ENCODE assay signal across 10 mouse cellular contexts in genomic region chr12:29368820-29369175, GRCm38 (mm10).
DNase-seq lines count a peak whose midpoint lies in the region; ATAC-seq and TF ChIP-seq lines count a peak whose summit lies in the region.
"Had no signal": no experiment of that assay in that cellular context is flagged by ENCODE, and none has a peak within 500 bp of the region (broad histone marks: within the 10 kb centered on the region; RNA-seq: fewer than 3 reads in every experiment).

No protein-coding gene starts in this region.

- H3K9me3 ChIP-seq in heart, embryonic 10.5 days, result no peaks in the 10 kb centered on the region
- no peaks in the 10 kb centered on the region for H3K9me3 ChIP-seq in E14TG2a.4 (ENCODE audit: low read length)
- H3K9me3 ChIP-seq in forebrain, embryonic 12.5 days, result no peaks in the 10 kb centered on the region
- no peaks in the 10 kb centered on the region for H3K9me3 ChIP-seq in limb, embryonic 12.5 days

- H3K4me3 ChIP-seq in heart, embryonic 10.5 days, result peak overlapping the region; percentile 47; the same call in 1 of the 2 replicates
- H3K4me3 ChIP-seq in E14TG2a.4 (replicated peaks; ENCODE audit: low read length), result peak overlapping the region; percentile 69
- peak overlapping the region; percentile 26 for H3K4me3 ChIP-seq in forebrain, embryonic 12.5 days (replicated peaks)
- no peak overlapping the region for H3K4me3 ChIP-seq in limb, embryonic 12.5 days (replicated peaks)
- H3K4me3 ChIP-seq: myocyte had no signal

- intact Hi-C loops in heart, postnatal 10 days (cut with DNase I), result no loop called here

- peaks cover 5% of the 10 kb centered on the region; the same call in 1 of the 2 replicates for H3K27me3 ChIP-seq in heart, embryonic 10.5 days (ENCODE audit: insufficient read depth, poor library complexity, severe bottlenecking)
- no peaks in the 10 kb centered on the region for H3K27me3 ChIP-seq in E14TG2a.4 (ENCODE audit: insufficient read depth, low read length)
- H3K27me3 ChIP-seq in forebrain, embryonic 12.5 days, result 0 out of 2 replicates have a peak, but pooled peaks cover 5% of the 10 kb centered on the region
- H3K27me3 ChIP-seq in limb, embryonic 12.5 days, result 0 out of 2 replicates have a peak, but pooled peaks cover 4% of the 10 kb centered on the region

- peak overlapping the region; percentile 55 for H3K9ac ChIP-seq in forebrain, embryonic 12.5 days
- no peak overlapping the region for H3K9ac ChIP-seq in limb, embryonic 12.5 days (replicated peaks)

- TF ChIP-seq CTCF in E14TG2a.4 (conservative IDR thresholded peaks at IDR 0.05; ENCODE audit: low read length), result no peak

- no peak overlapping the region for H3K27ac ChIP-seq in heart, embryonic 10.5 days
- peak overlapping the region; percentile 90 for H3K27ac ChIP-seq in forebrain, embryonic 12.5 days
- H3K27ac ChIP-seq in limb, embryonic 12.5 days, result no peak overlapping the region

- 31% methylated on average over 5 of the region's 5 CpGs for WGBS in heart, embryonic 10.5 days
- 16% methylated on average over 5 of the region's 5 CpGs for WGBS in forebrain, embryonic 12.5 days
- WGBS in limb, embryonic 12.5 days, result 41% methylated on average over 5 of the region's 5 CpGs

- peak; percentile 73 for ATAC-seq in forebrain, embryonic 12.5 days (ENCODE audit: low FRiP score)
- no peak for ATAC-seq in limb, embryonic 12.5 days (ENCODE audit: insufficient number of reproducible peaks, insufficient read depth, low FRiP score, low TSS enrichment, low read depth)

- H3K36me3 ChIP-seq in heart, embryonic 10.5 days, result no peaks in the 10 kb centered on the region
- no peaks in the 10 kb centered on the region for H3K36me3 ChIP-seq in E14TG2a.4 (ENCODE audit: insufficient read depth, low read length)
- no peaks in the 10 kb centered on the region for H3K36me3 ChIP-seq in forebrain, embryonic 12.5 days (replicated peaks)
- no peaks in the 10 kb centered on the region for H3K36me3 ChIP-seq in limb, embryonic 12.5 days

- no peak for DNase-seq in heart, embryonic 10.5 days (ENCODE audit: low spot score)
- no peak for DNase-seq in heart, postnatal 10 days
- DNase-seq in layer of hippocampus, postnatal 36 days, result no peak
- no peak for DNase-seq in thymus, postnatal 36 days
- DNase-seq in right cerebral cortex, adult 18-20 months, result no peak
- DNase-seq: thymus, postnatal 14 days had no signal

- peaks cover 24% of the 10 kb centered on the region for H3K4me1 ChIP-seq in heart, embryonic 10.5 days
- peaks cover 46% of the 10 kb centered on the region for H3K4me1 ChIP-seq in E14TG2a.4 (replicated peaks; ENCODE audit: low read depth, low read length)
- H3K4me1 ChIP-seq in forebrain, embryonic 12.5 days, result peaks cover 34% of the 10 kb centered on the region
- H3K4me1 ChIP-seq in limb, embryonic 12.5 days (replicated peaks), result peaks cover 13% of the 10 kb centered on the region; the same call in 1 of the 2 replicates

- H3K4me2 ChIP-seq in forebrain, embryonic 12.5 days, result peak overlapping the region; percentile 51
- peak overlapping the region; percentile 50 for H3K4me2 ChIP-seq in limb, embryonic 12.5 days
